8 mouse cellular contexts compared by ENCODE assay signal in genomic region chr3:107159859-107160324, GRCm38 (mm10). TPM values are rescaled to one million over a fixed set of nuclear protein-coding genes. Genes with fewer than 3 reads are reported as not detected.
DNase-seq lines count a peak whose midpoint lies in the region; ATAC-seq lines count a peak whose summit lies in the region.

No protein-coding gene starts in this region.

- H3K4me3 ChIP-seq in heart, embryonic 11.5 days (ENCODE audit: low read depth, low read length), result 0 out of 2 replicates have a peak overlapping the region, but pooled peaks have one; percentile 10
- peak overlapping the region; percentile 52 for H3K4me3 ChIP-seq in midbrain, embryonic 10.5 days
- H3K4me3 ChIP-seq in stomach, embryonic 16.5 days (replicated peaks; ENCODE audit: low read length), result 0 out of 2 replicates have a peak overlapping the region, but pooled peaks have one; percentile 15

- H3K9me3 ChIP-seq in heart, embryonic 11.5 days (replicated peaks; ENCODE audit: control insufficient read depth, low read length), result no peaks in the 10 kb centered on the region
- no peaks in the 10 kb centered on the region for H3K9me3 ChIP-seq in midbrain, embryonic 10.5 days (replicated peaks)
- no peaks in the 10 kb centered on the region for H3K9me3 ChIP-seq in stomach, embryonic 16.5 days (replicated peaks; ENCODE audit: control insufficient read depth, low read length)

- H3K4me2 ChIP-seq in heart, embryonic 11.5 days, result peak overlapping the region; percentile 54
- H3K4me2 ChIP-seq in stomach, embryonic 16.5 days (ENCODE audit: low read depth, low read length), result peak overlapping the region; percentile 43; the same call in 1 of the 2 replicates

- WGBS in heart, embryonic 11.5 days (ENCODE audit: insufficient replicate concordance), result 2% methylated on average over 17 of the region's 17 CpGs
- 1% methylated on average over 17 of the region's 17 CpGs for WGBS in midbrain, embryonic 10.5 days
- 2% methylated on average over 17 of the region's 17 CpGs for WGBS in stomach, embryonic 16.5 days

- peaks cover 12% of the 10 kb centered on the region for H3K27me3 ChIP-seq in heart, embryonic 11.5 days (ENCODE audit: control insufficient read depth, insufficient read depth, low read length)
- H3K27me3 ChIP-seq in midbrain, embryonic 10.5 days (ENCODE audit: low read depth, poor library complexity, severe bottlenecking), result 0 out of 2 replicates have a peak, but pooled peaks cover 6% of the 10 kb centered on the region
- 0 out of 2 replicates have a peak, but pooled peaks cover 3% of the 10 kb centered on the region for H3K27me3 ChIP-seq in stomach, embryonic 16.5 days (ENCODE audit: control insufficient read depth, insufficient read depth, low read length)

- no peak for ATAC-seq in heart, embryonic 11.5 days (replicated peaks; ENCODE audit: insufficient number of reproducible peaks, low FRiP score, low TSS enrichment)
- ATAC-seq in stomach, embryonic 16.5 days (ENCODE audit: insufficient read depth, low FRiP score), result no peak
- no peak for ATAC-seq in erythroblast, adult 5-6 weeks (replicated peaks; ENCODE audit: low FRiP score, poor library complexity, severe bottlenecking)

- no peak overlapping the region for H3K9ac ChIP-seq in heart, embryonic 11.5 days (ENCODE audit: low read depth, low read length)
- peak overlapping the region; percentile 47; the same call in 1 of the 2 replicates for H3K9ac ChIP-seq in stomach, embryonic 16.5 days (ENCODE audit: low read length)

- no peak overlapping the region for H3K27ac ChIP-seq in heart, embryonic 11.5 days (ENCODE audit: low read depth, low read length)
- peak overlapping the region; percentile 75 for H3K27ac ChIP-seq in midbrain, embryonic 10.5 days (replicated peaks)
- H3K27ac ChIP-seq in stomach, embryonic 16.5 days (ENCODE audit: low read length), result no peak overlapping the region

- no peaks in the 10 kb centered on the region for H3K36me3 ChIP-seq in heart, embryonic 11.5 days (ENCODE audit: control insufficient read depth, insufficient read depth, low read length)
- no peaks in the 10 kb centered on the region for H3K36me3 ChIP-seq in midbrain, embryonic 10.5 days
- no peaks in the 10 kb centered on the region for H3K36me3 ChIP-seq in stomach, embryonic 16.5 days (ENCODE audit: control insufficient read depth, insufficient read depth, low read length)

- no peaks in the 10 kb centered on the region for H3K4me1 ChIP-seq in heart, embryonic 11.5 days (ENCODE audit: control insufficient read depth, insufficient read depth, low read length)
- peaks cover 9% of the 10 kb centered on the region for H3K4me1 ChIP-seq in midbrain, embryonic 10.5 days
- H3K4me1 ChIP-seq in stomach, embryonic 16.5 days (ENCODE audit: control insufficient read depth, insufficient read depth, low read length), result no peaks in the 10 kb centered on the region

- DNase-seq in thymus, postnatal 10 days (ENCODE audit: low spot score in 2 of 2), result peak; percentile 5 to 23
- no peak for DNase-seq in thymus, adult 18-20 months
- peak; percentile 7 for DNase-seq in embryo, embryonic 11.5 days (ENCODE audit: low read depth, low spot score)
- DNase-seq in kidney, postnatal 4 days, result peak; percentile 56 to 65
- peak; percentile 61 for DNase-seq in midbrain, embryonic 10.5 days (ENCODE audit: low spot score)

RNA-seq across cellular contexts. Expression of gene Kcna10, which starts 23.0 kb away (rescaled TPM):
- not detected in 2 replicates for polyA plus RNA-seq in heart, embryonic 11.5 days (2014; fragmentation: Nextera tagmentation; extraction: Ambion mirVana)
- polyA plus RNA-seq in midbrain, embryonic 10.5 days (2016; fragmentation: Nextera tagmentation; extraction: Ambion mirVana), result not detected in 2 replicates
- polyA plus RNA-seq in stomach, embryonic 16.5 days (2015; fragmentation: Nextera tagmentation; extraction: Ambion mirVana), result not detected in 2 replicates
- not detected in 2 replicates for total RNA-seq in erythroblast, adult 5-6 weeks (2015; ENCODE audit: low replicate concordance)
- total RNA-seq in erythroblast, adult 5-6 weeks (2017; ENCODE audit: low replicate concordance), result not detected in 2 replicates

RNA-seq across cellular contexts. Expression of gene Kcna2, which starts 58.9 kb away (rescaled TPM):
- 0.06 and 0.13 TPM in 2 replicates for polyA plus RNA-seq in heart, embryonic 11.5 days (2014; fragmentation: Nextera tagmentation; extraction: Ambion mirVana)
- 0.10 and 0.11 TPM in 2 replicates for polyA plus RNA-seq in midbrain, embryonic 10.5 days (2016; fragmentation: Nextera tagmentation; extraction: Ambion mirVana)
- polyA plus RNA-seq in stomach, embryonic 16.5 days (2015; fragmentation: Nextera tagmentation; extraction: Ambion mirVana), result 0.12 and 0.14 TPM in 2 replicates
- 1.0 and 2.1 TPM in 2 replicates for total RNA-seq in erythroblast, adult 5-6 weeks (2015; ENCODE audit: low replicate concordance)
- total RNA-seq in erythroblast, adult 5-6 weeks (2017; ENCODE audit: low replicate concordance), result 0.98 and 1.3 TPM in 2 replicates

Comparison
In these comparisons a context has a peak if more than half of its experiments do, and no peak if none do; other contexts are left out.
1. DNase-seq: peak in thymus, postnatal 10 days (2 of 2), embryo, embryonic 11.5 days (single experiment), kidney, postnatal 4 days (2 of 2) and midbrain, embryonic 10.5 days (single experiment); none in thymus, adult 18-20 months (0 of 2).
2. Peak in every context shown above with its lines, with median percentiles within 50 percentile points of each other: H3K4me3 ChIP-seq.